Mouse (Mus musculus): ENCODE measurements around the gene Ppp6r3. TPM values are rescaled to one million over a fixed set of nuclear protein-coding genes. Genes with fewer than 3 reads are reported as not detected.

Gene Ppp6r3
- total RNA-seq, 2 experiments from 2014 or later = 77.7 to 87.2 TPM

DNA sequence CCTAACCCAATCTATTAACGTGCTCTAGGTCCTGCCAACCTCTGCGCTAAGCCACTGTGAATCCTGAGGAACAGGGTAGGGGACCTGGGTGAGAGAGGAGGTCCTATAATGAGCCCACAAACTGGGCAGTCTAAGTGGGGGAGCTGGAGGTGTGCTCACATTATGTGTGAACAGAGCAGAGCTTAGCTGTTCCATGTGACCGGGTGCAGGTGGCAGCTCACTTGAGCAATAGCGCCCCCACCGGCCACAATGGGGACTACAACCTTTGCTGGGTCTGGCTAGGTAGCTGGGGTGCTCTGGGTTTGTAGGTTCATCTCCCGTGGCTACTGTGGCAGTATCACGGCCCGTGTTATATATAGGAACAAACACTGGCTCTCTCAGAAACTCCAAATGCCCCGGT lies 138.7 kb downstream of the Ppp6r3 start:
- peak; percentile 78 for ATAC-seq (ENCODE audit: poor library complexity, severe bottlenecking)

DNA sequence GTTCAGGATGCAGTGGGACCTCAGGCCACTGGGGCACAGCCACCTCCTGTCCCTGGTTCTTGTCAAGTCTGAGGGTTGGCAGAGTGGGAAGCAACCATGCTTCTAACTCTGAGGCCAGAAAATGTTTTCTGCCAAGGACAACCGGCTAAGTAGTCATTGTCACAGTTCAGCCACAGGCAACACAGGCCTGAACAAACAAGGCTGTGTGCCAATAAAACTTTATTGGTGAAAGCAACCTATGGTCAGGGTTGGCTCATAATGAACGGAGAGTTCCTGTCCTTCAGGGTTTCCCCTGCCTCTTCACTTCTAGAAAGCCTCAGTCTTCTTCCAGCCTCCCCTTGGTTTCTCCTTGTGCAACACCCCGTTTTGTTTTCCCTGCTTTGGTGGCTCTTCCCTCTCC lies 139.7 kb downstream of the Ppp6r3 start:
- no peak for ATAC-seq (ENCODE audit: poor library complexity, severe bottlenecking)

DNA sequence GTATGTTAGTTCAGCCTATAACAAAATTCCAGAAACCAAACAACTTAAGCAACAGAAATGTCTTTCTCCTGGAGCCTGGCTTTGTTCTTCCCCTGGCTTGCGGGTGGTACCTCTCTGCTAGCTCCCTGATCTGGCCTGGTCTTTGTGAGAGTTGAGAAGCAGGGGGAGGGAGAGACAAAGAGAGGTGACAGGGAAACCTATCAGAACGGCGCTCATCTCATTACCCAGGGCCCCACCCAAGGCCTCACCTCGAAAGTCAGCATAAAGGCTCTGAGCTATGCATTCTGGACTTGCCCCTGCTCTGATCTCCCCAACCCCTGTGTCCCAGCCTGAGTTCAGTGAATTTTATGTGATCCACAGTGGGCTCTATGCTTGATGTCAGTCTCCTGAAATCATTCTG lies 140.9 kb downstream of the Ppp6r3 start:
- no peak for ATAC-seq (ENCODE audit: poor library complexity, severe bottlenecking)

DNA sequence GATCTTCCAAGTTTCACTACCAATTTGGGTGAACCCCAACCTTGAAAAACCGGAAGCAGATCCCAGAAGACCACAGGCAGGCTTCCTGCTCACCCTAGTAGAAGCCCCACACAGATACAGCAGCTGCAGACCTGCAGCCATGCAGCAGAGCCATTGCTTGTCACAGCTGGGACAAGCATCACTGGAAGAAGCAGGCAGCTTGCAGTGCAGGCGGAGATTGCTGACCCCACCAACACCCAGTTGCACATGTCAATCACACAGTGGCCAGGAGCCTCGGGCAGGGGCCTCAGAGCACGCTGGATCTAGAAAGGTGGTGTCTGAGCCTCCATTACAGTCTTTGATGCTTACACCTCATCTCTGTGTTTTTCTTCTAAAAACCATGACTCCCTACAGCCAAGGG lies 141.4 kb downstream of the Ppp6r3 start:
- no peak for ATAC-seq (ENCODE audit: poor library complexity, severe bottlenecking)

DNA sequence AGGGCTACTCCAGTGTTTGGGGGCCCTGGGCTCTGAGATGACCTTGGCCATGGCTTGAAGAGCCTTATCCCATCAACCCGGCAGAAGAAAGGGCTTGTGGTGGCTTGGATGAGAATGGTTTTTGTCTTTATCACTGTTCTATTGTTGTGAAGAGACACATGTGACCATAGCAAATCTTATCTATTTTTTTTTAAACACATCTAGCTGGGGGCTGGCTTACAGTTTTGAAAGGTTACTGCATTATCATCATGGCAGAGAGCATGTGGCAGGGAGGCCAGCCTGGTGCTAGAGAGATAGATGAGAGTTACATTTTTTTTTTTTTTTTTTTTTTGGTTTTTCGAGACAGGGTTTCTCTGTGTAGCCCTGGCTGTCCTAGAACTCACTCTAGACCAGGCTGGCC lies 143.6 kb downstream of the Ppp6r3 start:
- no peak for ATAC-seq (ENCODE audit: poor library complexity, severe bottlenecking)

DNA sequence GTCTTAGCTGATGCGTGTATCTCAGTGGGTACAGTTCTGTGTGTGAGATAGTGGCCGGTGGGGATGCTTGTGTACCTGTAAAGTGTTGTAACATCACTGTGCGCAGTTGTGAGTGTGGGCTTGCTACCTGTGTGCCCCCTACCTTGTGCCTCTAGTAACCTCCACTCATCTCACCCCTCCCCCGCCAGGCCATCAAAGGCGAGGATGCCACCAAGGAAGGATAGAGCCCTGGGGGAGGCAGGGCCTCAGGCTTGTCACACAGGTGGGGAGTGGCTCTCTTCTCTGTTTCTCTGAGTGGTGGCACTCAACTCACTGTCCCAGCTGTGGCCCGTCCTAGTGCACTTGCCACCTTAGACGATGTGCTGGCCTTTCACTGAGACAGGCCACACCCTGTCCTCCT lies 144.5 kb downstream of the Ppp6r3 start:
- ATAC-seq (ENCODE audit: poor library complexity, severe bottlenecking) = no peak

DNA sequence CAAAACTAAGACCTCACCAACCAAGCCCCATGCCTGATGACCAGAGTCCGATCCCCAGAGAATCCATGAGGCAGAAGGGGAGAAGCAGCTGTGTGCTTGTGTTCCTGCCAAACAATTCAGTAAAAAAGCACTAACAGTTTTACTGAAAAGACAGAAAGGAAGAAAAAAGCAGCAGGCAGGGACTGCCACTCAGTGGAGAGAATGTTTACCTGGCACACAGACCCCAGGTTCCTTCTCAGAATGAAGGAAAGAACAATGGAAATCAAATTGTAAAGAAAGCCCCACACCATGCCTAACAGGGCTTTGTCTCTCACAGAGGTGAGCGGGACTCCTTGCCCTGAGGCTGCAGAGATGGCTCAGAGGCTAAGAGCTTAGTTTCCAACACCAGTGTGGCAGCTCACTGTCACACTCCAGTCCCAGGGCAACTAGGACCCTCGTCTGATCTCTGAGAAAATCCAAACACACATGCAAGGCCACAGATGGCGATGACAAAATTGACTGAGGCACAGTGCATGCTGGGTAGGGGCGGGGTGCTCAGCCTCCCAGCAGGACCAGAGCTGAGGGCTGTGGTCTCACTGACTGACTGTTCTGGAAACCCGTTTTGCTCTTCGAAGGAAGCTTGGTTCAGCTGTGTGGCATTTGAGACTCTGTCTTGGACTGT lies 146.3 kb downstream of the Ppp6r3 start:
- ATAC-seq (ENCODE audit: poor library complexity, severe bottlenecking) = no peak

DNA sequence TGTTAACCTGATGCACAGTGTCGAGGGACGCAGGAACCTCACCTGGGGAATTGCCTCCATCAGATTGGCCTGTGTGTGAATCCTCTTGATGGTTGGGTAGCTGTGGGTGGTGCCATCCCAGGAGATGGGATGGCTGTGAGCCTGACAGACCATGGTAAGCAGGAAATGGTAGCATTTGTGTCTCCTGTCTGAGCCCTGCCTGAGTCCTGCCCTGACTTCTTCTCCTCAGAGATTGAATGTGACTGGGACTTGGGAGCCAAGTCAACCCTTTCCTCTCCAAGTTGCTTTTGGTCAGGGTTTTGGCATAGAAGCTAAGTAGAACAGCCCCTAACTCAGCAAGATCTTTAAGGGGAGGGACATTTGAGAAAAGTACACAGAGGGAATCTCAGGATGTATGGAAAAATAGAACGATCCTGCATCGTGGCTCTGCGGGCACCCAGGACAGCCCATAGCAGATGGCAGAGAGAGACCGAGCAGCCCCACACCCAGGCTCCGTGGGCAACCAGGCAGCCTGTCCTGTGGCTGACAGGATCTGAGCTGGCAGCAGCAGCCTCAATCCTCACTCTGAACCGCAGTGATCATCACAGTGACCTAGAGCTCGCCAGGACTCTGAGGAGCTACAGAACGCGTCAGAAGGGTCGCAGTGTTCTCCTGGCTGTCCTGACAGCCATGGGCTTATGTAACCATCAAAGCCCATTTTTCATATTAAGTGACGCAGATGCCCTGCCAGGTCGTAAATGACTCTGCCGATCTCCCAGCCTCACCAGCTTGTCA lies 147.3 kb downstream of the Ppp6r3 start:
- no peak for ATAC-seq (ENCODE audit: poor library complexity, severe bottlenecking)

DNA sequence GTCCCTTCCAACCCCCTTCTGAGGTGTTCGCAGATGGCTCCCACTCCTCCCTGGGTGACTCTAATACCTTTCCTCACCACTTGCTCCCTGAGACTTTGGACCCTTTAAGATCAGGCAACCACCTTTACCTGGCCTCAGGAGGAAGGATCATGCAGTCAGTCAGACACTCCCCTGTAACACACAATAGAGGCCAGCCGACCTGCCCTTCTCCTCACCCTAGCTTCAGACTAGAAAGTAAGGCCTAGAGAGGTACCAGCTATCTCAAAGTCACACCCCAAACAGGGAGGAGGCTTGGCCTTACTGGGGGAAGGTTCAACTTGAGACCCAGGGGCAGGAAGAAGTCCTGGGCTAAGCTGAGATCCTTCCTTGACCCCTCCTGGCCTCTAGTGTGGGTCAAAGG lies 151.3 kb downstream of the Ppp6r3 start:
- ATAC-seq (ENCODE audit: poor library complexity, severe bottlenecking) = no peak

DNA sequence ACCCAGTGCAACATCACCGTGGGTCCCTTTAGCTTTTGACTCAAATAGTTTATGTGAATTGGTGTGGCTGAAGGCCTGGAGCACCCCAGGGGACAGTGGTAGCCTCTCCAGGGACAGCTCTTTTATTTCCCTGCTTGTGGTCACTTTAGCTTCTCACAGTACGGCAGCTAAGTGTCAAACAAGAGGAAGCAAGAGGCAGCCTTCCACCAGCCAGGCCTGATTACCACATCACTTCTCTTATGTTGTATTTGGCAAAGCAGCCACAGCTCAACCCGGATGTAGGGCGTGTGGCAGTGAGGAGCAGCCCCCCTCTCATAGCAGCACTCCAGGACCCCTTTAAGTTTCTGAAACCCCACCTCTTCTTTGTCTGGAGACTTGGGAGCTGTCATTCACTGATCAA lies 152.6 kb downstream of the Ppp6r3 start:
- ATAC-seq (ENCODE audit: poor library complexity, severe bottlenecking) = peak; percentile 99

DNA sequence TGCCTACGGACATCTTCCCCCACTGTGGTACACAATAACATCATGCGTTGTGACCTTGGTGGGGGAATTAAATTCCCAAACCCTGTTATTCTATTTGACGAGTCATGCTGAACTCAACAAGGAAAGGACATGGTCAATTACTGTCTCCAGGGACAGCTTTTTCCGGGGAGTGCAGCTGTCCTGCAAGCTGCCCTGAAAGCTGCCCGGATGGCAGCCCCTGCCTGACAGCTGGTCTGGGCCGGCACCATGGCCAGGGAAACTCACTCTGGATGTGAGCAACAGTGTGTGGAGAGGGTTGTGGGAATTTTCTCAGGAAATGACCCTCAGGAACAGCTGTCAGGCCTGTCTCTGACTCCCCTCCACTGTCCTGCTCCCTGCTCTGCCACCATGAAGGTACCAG lies 153.1 kb downstream of the Ppp6r3 start:
- ATAC-seq (ENCODE audit: poor library complexity, severe bottlenecking) = no peak

DNA sequence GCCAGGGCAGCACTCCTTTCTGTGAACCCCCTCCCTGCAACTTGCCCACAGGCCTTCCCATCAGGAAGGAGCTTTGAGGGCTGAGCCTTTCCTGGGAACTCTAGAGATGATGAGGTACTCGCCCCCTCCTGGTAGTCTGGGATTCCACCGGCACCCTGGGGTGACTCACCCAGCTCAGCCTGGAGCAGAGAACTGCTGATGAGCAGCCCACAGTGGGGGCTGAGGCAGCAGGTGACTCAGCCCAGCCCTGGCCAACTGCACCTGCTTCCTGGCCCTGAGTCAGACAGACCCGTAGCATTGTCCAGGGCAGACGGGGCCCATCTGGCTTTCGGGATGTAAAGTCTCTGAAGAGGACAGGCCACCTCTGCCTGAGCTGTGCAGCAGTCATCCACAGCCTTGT lies 156.3 kb downstream of the Ppp6r3 start:
- ATAC-seq (ENCODE audit: poor library complexity, severe bottlenecking) = no peak

DNA sequence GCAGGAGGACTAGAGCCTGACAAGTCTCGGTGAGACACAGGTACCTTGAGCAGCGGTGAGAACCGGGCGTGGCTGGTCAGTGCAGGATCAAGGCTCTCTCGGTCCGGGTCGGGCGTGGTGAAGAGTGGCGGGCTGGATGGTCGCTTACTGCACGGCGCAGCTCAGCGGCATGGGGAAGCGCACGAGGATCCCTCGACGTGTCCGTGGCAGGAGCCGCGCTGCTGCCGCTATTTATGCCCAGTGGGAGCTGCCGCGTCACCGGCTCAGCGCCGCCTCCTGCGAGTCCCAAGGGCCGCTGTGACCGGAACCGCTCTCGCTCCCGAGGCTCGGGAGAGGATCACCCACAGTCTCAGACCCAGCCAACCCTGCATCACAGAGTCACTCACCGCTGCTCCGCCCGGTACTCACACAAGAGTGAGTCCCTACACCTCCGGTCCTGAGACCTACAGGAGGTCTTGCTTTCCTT lies 161.2 kb downstream of the Ppp6r3 start, which contains the start of gene Gal:
Gene Gal, minus strand, starts transcription at position 277 of the 466 bp plus-strand sequence.
- peak; percentile 91 for ATAC-seq (ENCODE audit: poor library complexity, severe bottlenecking)

DNA sequence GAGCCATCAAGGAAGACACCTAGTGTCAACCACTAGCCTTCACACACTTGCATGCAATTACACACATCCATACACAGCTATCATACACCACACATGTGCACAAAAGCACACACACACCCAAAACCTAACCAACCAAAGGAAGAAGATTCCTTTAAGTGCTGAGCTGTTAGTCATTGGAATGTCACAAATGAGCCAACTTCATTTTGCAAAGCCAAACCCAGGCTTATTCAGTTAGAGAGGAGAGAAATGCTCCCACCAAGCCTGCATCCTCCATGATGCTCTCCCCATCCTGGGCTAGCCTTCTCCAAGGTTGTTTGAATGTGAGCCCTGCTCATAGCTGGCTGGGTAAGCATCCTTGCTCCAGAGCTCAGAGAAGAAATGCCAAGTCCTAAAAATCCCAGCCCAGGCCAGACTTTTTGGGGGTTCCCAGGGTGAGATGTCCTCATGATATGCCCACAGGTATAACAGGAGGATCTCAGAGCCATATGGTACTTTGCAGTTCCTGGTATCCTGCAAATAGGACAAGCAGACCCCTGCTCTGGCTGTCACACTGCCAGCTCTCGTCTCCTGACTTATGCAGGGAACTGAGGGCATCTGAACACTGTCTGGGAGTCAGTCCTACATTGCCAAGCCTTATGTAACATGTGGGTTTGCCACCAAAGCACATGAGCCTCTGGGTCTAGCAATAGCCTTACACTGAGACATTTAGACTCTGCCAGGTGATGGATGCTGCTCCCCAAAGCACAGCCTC lies 169.8 kb downstream of the Ppp6r3 start:
- no peak for ATAC-seq (ENCODE audit: poor library complexity, severe bottlenecking)

Other genes with a start within 250 kb of the Ppp6r3 start
- gene Tesmin, start 186.9 kb downstream of the Ppp6r3 start, total RNA-seq (2015) = 1.4 and 4.0 TPM in 2 replicates
- gene Tesmin, start 186.9 kb downstream of the Ppp6r3 start, total RNA-seq (2017) = 1.3 and 2.8 TPM in 2 replicates
- 1.1 and 2.0 TPM in 2 replicates for gene Gal, start 161.2 kb downstream of the Ppp6r3 start, total RNA-seq (2015)
- 0.70 TPM in 1 of 2 replicates, not detected in the other for gene Gal, start 161.2 kb downstream of the Ppp6r3 start, total RNA-seq (2017)
- gene Lrp5, start 110.8 kb upstream of the Ppp6r3 start, total RNA-seq (2015) = 15.2 and 17.9 TPM in 2 replicates
- gene Lrp5, start 110.8 kb upstream of the Ppp6r3 start, total RNA-seq (2017) = 12.5 and 13.6 TPM in 2 replicates
- gene 1810055G02Rik, start 132.5 kb upstream of the Ppp6r3 start, total RNA-seq (2015) = 8.0 and 10.6 TPM in 2 replicates
- gene 1810055G02Rik, start 132.5 kb upstream of the Ppp6r3 start, total RNA-seq (2017) = 4.5 and 6.2 TPM in 2 replicates
- gene Kmt5b, start 191.7 kb upstream of the Ppp6r3 start, total RNA-seq (2015) = 25.8 and 28.5 TPM in 2 replicates
- gene Kmt5b, start 191.7 kb upstream of the Ppp6r3 start, total RNA-seq (2017) = 44.7 and 54.8 TPM in 2 replicates